Mouse (Mus musculus): ENCODE results near the gene Sec22b.

GRCm38 (mm10) chr3:97874777-97875176 is 26.2 kb upstream of the Sec22b start:
- TF ChIP-seq CTCF (IDR thresholded peaks at IDR 0.05; ENCODE audit: control insufficient read depth, insufficient read depth, insufficient replicate concordance, low read depth, low read length) (no peak), POLR2A (IDR thresholded peaks at IDR 0.05; ENCODE audit: control insufficient read depth, low read depth, low read length) (no peak)
